16 mouse cellular contexts compared by ENCODE assay signal in genomic region chr5:23507210-23507609, GRCm38 (mm10).
A peak's percentile ranks its signal among the peaks of the same experiment; 100 is the strongest.
DNase-seq lines count a peak whose midpoint lies in the region; ATAC-seq and TF ChIP-seq lines count a peak whose summit lies in the region.
"Had no signal": no experiment of that assay in that cellular context is flagged by ENCODE, and none has a peak within 500 bp of the region (broad histone marks: within the 10 kb centered on the region; RNA-seq: fewer than 3 reads in every experiment).

No protein-coding gene starts in this region.

- no peak overlapping the region for H3K4me2 ChIP-seq in hindbrain, embryonic 12.5 days (replicated peaks)
- no peak overlapping the region for H3K4me2 ChIP-seq in hindbrain, postnatal 0 days (ENCODE audit: low read depth, low read length)
- H3K4me2 ChIP-seq in lung, postnatal 0 days (replicated peaks; ENCODE audit: low read depth, low read length) = no peak overlapping the region
- H3K4me2 ChIP-seq in midbrain, embryonic 16.5 days (ENCODE audit: low read length) = no peak overlapping the region
- H3K4me2 ChIP-seq: heart, embryonic 15.5 days; kidney, embryonic 15.5 days; liver, embryonic 13.5 days had no signal

- H3K9ac ChIP-seq in hindbrain, embryonic 12.5 days = no peak overlapping the region
- no peak overlapping the region for H3K9ac ChIP-seq in hindbrain, postnatal 0 days (replicated peaks; ENCODE audit: low read length)
- no peak overlapping the region for H3K9ac ChIP-seq in lung, postnatal 0 days (replicated peaks; ENCODE audit: low read depth)
- H3K9ac ChIP-seq in midbrain, embryonic 16.5 days (ENCODE audit: low read depth, low read length) = no peak overlapping the region
- H3K9ac ChIP-seq: heart, embryonic 15.5 days; kidney, embryonic 15.5 days; liver, embryonic 13.5 days had no signal

- peaks cover 23% of the 10 kb centered on the region for H3K36me3 ChIP-seq in hindbrain, embryonic 12.5 days
- peaks cover 19% of the 10 kb centered on the region; the same call in 1 of the 2 replicates for H3K36me3 ChIP-seq in hindbrain, postnatal 0 days (ENCODE audit: insufficient read depth, low read length)
- H3K36me3 ChIP-seq in lung, postnatal 0 days (ENCODE audit: insufficient read depth, low read length) = no peaks in the 10 kb centered on the region
- H3K36me3 ChIP-seq in midbrain, embryonic 16.5 days (ENCODE audit: control insufficient read depth, insufficient read depth, low read length) = peaks cover 16% of the 10 kb centered on the region

- no peak for DNase-seq in hindbrain, postnatal 0 days (ENCODE audit: low spot score)
- DNase-seq in lung, postnatal 0 days (ENCODE audit: low spot score) = peak; percentile 13
- no peak for DNase-seq in lung, adult 18-20 months
- DNase-seq in R1 (ENCODE audit: low read depth, low spot score) = peak; percentile 64
- DNase-seq: cerebellum, adult 9-11 months; gastrocnemius, adult 2 months; liver, embryonic 13.5 days; thymus, adult 18-20 months had no signal

- H3K4me1 ChIP-seq in hindbrain, embryonic 12.5 days = no peaks in the 10 kb centered on the region
- H3K4me1 ChIP-seq in hindbrain, postnatal 0 days (ENCODE audit: insufficient read depth, low read length) = no peaks in the 10 kb centered on the region
- H3K4me1 ChIP-seq in lung, postnatal 0 days (ENCODE audit: insufficient read depth, low read depth, low read length) = no peaks in the 10 kb centered on the region
- H3K4me1 ChIP-seq in midbrain, embryonic 16.5 days (ENCODE audit: control insufficient read depth, insufficient read depth, low read length) = no peaks in the 10 kb centered on the region
- H3K4me1 ChIP-seq: heart, embryonic 15.5 days; kidney, embryonic 15.5 days; liver, embryonic 13.5 days had no signal

- TF ChIP-seq EP300 in lung, postnatal 0 days (IDR thresholded peaks at IDR 0.05) = no peak

- H3K4me3 ChIP-seq in hindbrain, embryonic 12.5 days = no peak overlapping the region
- no peak overlapping the region for H3K4me3 ChIP-seq in hindbrain, postnatal 0 days (ENCODE audit: low read length)
- no peak overlapping the region for H3K4me3 ChIP-seq in lung, postnatal 0 days (ENCODE audit: low read depth, low read length)
- no peak overlapping the region for H3K4me3 ChIP-seq in midbrain, embryonic 16.5 days (ENCODE audit: low read depth, low read length)
- H3K4me3 ChIP-seq: forebrain, embryonic 10.5 days; gastrocnemius, adult 2 months; heart, embryonic 15.5 days; kidney, embryonic 15.5 days; liver, embryonic 13.5 days had no signal

- ATAC-seq in hindbrain, embryonic 12.5 days (ENCODE audit: low FRiP score) = no peak
- no peak for ATAC-seq in hindbrain, postnatal 0 days
- ATAC-seq in lung, postnatal 0 days = no peak
- ATAC-seq in midbrain, embryonic 16.5 days = no peak
- no peak for ATAC-seq in erythroid progenitor cell, adult 5-6 weeks (replicated peaks; ENCODE audit: low FRiP score, poor library complexity, severe bottlenecking)
- ATAC-seq: intestine, embryonic 16.5 days had no signal

- peak overlapping the region; percentile 40; the same call in 1 of the 2 replicates for H3K27ac ChIP-seq in hindbrain, embryonic 12.5 days
- no peak overlapping the region for H3K27ac ChIP-seq in hindbrain, postnatal 0 days
- H3K27ac ChIP-seq in lung, postnatal 0 days (ENCODE audit: low read length) = no peak overlapping the region
- H3K27ac ChIP-seq in midbrain, embryonic 16.5 days (ENCODE audit: low read length) = peak overlapping the region; percentile 29; the same call in 1 of the 2 replicates
- H3K27ac ChIP-seq: forebrain, embryonic 10.5 days; gastrocnemius, adult 2 months; heart, embryonic 15.5 days; kidney, embryonic 15.5 days; liver, embryonic 13.5 days; macrophage had no signal

- WGBS in hindbrain, embryonic 12.5 days = 93% methylated on average over 4 of the region's 4 CpGs
- 77% methylated on average over 4 of the region's 4 CpGs for WGBS in hindbrain, postnatal 0 days
- WGBS in lung, postnatal 0 days = 72% methylated on average over 4 of the region's 4 CpGs
- WGBS in midbrain, embryonic 16.5 days = 64% methylated on average over 4 of the region's 4 CpGs

- no peak for TF ChIP-seq CTCF in hindbrain, postnatal 0 days (IDR thresholded peaks at IDR 0.05; ENCODE audit: low read depth)
- TF ChIP-seq CTCF in lung, postnatal 0 days (IDR thresholded peaks at IDR 0.05) = no peak

- no peaks in the 10 kb centered on the region for H3K27me3 ChIP-seq in hindbrain, embryonic 12.5 days
- no peaks in the 10 kb centered on the region for H3K27me3 ChIP-seq in hindbrain, postnatal 0 days (ENCODE audit: insufficient read depth, low read length)
- no peaks in the 10 kb centered on the region for H3K27me3 ChIP-seq in lung, postnatal 0 days (replicated peaks; ENCODE audit: insufficient read depth, low read length)
- no peaks in the 10 kb centered on the region for H3K27me3 ChIP-seq in midbrain, embryonic 16.5 days (ENCODE audit: control insufficient read depth, insufficient read depth, low read depth, low read length)
- H3K27me3 ChIP-seq: heart, embryonic 15.5 days; kidney, embryonic 15.5 days; liver, embryonic 13.5 days had no signal

- no peaks in the 10 kb centered on the region for H3K9me3 ChIP-seq in hindbrain, embryonic 12.5 days (replicated peaks)
- H3K9me3 ChIP-seq in hindbrain, postnatal 0 days (ENCODE audit: low read length) = no peaks in the 10 kb centered on the region
- no peaks in the 10 kb centered on the region for H3K9me3 ChIP-seq in lung, postnatal 0 days (ENCODE audit: low read length)
- no peaks in the 10 kb centered on the region for H3K9me3 ChIP-seq in midbrain, embryonic 16.5 days (replicated peaks; ENCODE audit: control insufficient read depth, low read length, poor library complexity, severe bottlenecking)
- H3K9me3 ChIP-seq: forebrain, embryonic 10.5 days; heart, embryonic 15.5 days; kidney, embryonic 15.5 days; liver, embryonic 13.5 days had no signal

Comparison
In these comparisons a context has a peak if more than half of its experiments do, and no peak if none do; other contexts are left out.
1. H3K27ac ChIP-seq: peak in hindbrain, embryonic 12.5 days (single experiment) and midbrain, embryonic 16.5 days (single experiment); none in hindbrain, postnatal 0 days (single experiment) and lung, postnatal 0 days (single experiment).
2. DNase-seq: peak in lung, postnatal 0 days (single experiment) and R1 (single experiment); none in hindbrain, postnatal 0 days (single experiment) and lung, adult 18-20 months (0 of 2).